ENCODE assay signal across 10 mouse cellular contexts in the genomic region with DNA sequence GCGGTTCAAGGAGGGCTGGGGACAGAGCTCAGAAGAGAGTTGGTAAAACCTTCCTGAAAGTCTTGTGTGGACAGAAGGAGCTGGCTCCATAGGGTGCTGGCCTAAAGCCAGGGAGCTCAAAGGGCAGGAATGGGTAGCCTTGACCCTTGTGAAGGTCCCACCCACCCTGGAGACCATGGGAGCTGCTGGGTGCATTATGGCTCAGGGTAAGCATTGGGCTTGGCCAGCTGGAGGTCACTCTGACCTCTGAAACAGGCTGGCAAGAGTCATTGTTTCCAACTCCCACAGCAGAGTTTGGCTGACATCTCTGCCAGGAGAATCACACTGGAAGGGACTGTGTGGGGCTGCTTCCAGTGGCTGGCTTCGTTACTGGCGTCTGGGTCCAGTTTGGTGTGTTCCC.
A peak's percentile ranks its signal among the peaks of the same experiment; 100 is the strongest.
DNase-seq lines count a peak whose midpoint lies in the region; ATAC-seq lines count a peak whose summit lies in the region.
"Had no signal": no experiment of that assay in that cellular context is flagged by ENCODE, and none has a peak within 500 bp of the region (broad histone marks: within the 10 kb centered on the region; RNA-seq: fewer than 3 reads in every experiment).

No protein-coding gene starts in this region.

- H3K9me3 ChIP-seq in kidney, embryonic 16.5 days (ENCODE audit: low read length): no peaks in the 10 kb centered on the region
- H3K9me3 ChIP-seq in intestine, embryonic 15.5 days: no peaks in the 10 kb centered on the region
- H3K9me3 ChIP-seq: megakaryocyte, embryonic 14.5 days had no signal

- H3K27ac ChIP-seq in kidney, embryonic 16.5 days (ENCODE audit: low read length): no peak overlapping the region
- H3K27ac ChIP-seq in intestine, embryonic 15.5 days: no peak overlapping the region

- intact Hi-C loops in gastrocnemius, postnatal 14 days (cut with DNase I; ENCODE audit: low total_unique reads): no loop called here
- intact Hi-C loops in left cerebral cortex, postnatal 36 days (cut with DNase I): no loop called here

- H3K27me3 ChIP-seq in kidney, embryonic 16.5 days (ENCODE audit: insufficient read depth, low read length): no peaks in the 10 kb centered on the region
- H3K27me3 ChIP-seq in intestine, embryonic 15.5 days (replicated peaks): no peaks in the 10 kb centered on the region

- no peaks in the 10 kb centered on the region for H3K4me1 ChIP-seq in kidney, embryonic 16.5 days (ENCODE audit: insufficient read depth, low read length)
- no peaks in the 10 kb centered on the region for H3K4me1 ChIP-seq in intestine, embryonic 15.5 days (replicated peaks)
- H3K4me1 ChIP-seq: megakaryocyte, embryonic 14.5 days had no signal

- DNase-seq in kidney, adult 11 months: peak; percentile 35
- DNase-seq in adrenal gland, adult 18-20 months (ENCODE audit: low spot score in 2 of 2): peak; percentile 23 to 29
- DNase-seq in gastrocnemius, postnatal 14 days: peak; percentile 48
- DNase-seq in heart, postnatal 4 days: peak; percentile 54
- DNase-seq in left cerebral cortex, postnatal 36 days (ENCODE audit: low spot score in 2 of 2): no peak
- DNase-seq: thymus, adult 18-20 months had no signal

- H3K4me2 ChIP-seq in kidney, embryonic 16.5 days (replicated peaks; ENCODE audit: low read depth, low read length): no peak overlapping the region
- no peak overlapping the region for H3K4me2 ChIP-seq in intestine, embryonic 15.5 days (replicated peaks)

- H3K36me3 ChIP-seq in kidney, embryonic 16.5 days (ENCODE audit: insufficient read depth, low read length): no peaks in the 10 kb centered on the region
- no peaks in the 10 kb centered on the region for H3K36me3 ChIP-seq in intestine, embryonic 15.5 days

- ATAC-seq in kidney, embryonic 16.5 days (ENCODE audit: low FRiP score, low TSS enrichment): no peak
- ATAC-seq in granulocyte monocyte progenitor cell, adult 5-6 weeks (replicated peaks; ENCODE audit: poor library complexity, severe bottlenecking): no peak
- no peak for ATAC-seq in intestine, embryonic 15.5 days

- WGBS in kidney, embryonic 16.5 days: 89% methylated on average over 3 of the region's 3 CpGs
- 91% methylated on average over 3 of the region's 3 CpGs for WGBS in intestine, embryonic 15.5 days

- no peak overlapping the region for H3K4me3 ChIP-seq in kidney, embryonic 16.5 days (ENCODE audit: low read length)
- H3K4me3 ChIP-seq in intestine, embryonic 15.5 days (replicated peaks): no peak overlapping the region
- H3K4me3 ChIP-seq: megakaryocyte, embryonic 14.5 days had no signal

- no peak overlapping the region for H3K9ac ChIP-seq in kidney, embryonic 16.5 days (replicated peaks; ENCODE audit: low read length)
- H3K9ac ChIP-seq in intestine, embryonic 15.5 days: no peak overlapping the region

Comparison
In these comparisons a context has a peak if more than half of its experiments do, and no peak if none do; other contexts are left out.
1. DNase-seq: peak in kidney, adult 11 months (single experiment), adrenal gland, adult 18-20 months (2 of 2), gastrocnemius, postnatal 14 days (single experiment) and heart, postnatal 4 days (single experiment); none in left cerebral cortex, postnatal 36 days (0 of 2).